Mouse (Mus musculus): ENCODE results near the gene Zfp697.

DNA sequence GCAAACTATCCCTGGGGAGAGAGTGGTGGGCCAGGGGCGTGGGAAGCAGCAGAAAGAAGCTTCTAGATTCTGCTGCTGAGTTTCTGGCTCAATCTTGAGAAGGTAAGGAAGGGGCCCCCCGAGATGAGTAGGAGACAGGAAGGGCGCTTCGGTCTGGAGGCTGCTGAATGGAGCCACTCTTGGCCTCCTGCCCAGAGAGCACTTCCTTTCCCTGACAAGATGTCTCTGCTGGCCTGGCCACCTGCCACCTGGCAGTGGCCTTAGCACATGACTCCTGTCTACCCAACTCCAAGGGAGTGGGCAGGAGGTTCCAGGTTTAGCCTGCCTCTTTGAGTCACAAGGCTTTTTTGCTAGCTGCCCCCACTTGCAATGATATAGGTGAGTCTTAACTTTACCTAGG, 35.1 kb downstream of the Zfp697 start:
- TF ChIP-seq CTCF (IDR thresholded peaks at IDR 0.05; ENCODE audit: low read depth) (no peak), EP300 (IDR thresholded peaks at IDR 0.05; ENCODE audit: low read depth) (no peak)

All from liver, embryonic 14.5 days (tissue).